Mouse (Mus musculus): Measurements from ENCODE around the gene Cuedc2.

Gene Cuedc2

DNA sequence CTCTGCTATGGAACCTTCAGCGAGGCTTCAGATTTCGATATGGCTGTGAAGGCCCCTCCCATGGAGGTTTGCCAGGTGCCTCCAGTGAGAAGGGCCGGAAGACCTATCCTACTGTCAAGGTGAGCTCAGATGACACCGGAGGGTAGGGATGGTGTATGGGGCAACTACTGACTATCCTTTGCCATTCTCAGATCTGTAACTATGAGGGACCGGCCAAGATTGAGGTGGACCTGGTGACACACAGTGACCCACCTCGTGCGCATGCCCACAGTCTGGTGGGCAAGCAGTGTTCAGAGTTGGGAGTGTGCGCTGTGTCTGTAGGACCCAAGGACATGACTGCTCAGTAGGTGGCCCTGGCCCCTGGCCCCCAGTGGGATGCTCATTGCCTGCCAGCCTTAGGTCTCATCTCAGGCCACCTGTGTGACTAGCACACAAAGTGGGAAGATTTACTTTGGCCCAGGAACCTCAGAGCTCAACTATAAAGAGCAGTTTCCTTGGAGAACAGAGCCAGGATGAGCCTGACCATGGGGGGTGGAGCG is 31.7 kb downstream of the Cuedc2 start:
- no peak for DNase-seq (ENCODE audit: low read depth)

DNA sequence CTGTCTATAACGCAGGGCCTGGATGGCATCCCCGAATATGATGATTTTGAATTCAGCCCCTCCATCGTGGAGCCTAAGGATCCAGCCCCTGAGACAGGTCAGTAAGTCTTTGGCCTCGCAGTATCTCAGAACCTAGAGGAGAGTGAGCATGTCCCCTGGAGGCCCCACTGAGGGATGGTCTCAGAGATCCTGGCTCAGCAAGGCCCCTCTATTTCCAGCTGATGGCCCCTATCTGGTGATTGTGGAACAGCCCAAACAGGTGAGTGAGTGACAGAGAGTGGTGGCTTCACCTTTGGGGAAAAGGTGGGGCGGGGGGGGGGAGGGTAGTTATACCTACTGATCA is 32.3 kb downstream of the Cuedc2 start:
- no peak for DNase-seq (ENCODE audit: low read depth)

DNA sequence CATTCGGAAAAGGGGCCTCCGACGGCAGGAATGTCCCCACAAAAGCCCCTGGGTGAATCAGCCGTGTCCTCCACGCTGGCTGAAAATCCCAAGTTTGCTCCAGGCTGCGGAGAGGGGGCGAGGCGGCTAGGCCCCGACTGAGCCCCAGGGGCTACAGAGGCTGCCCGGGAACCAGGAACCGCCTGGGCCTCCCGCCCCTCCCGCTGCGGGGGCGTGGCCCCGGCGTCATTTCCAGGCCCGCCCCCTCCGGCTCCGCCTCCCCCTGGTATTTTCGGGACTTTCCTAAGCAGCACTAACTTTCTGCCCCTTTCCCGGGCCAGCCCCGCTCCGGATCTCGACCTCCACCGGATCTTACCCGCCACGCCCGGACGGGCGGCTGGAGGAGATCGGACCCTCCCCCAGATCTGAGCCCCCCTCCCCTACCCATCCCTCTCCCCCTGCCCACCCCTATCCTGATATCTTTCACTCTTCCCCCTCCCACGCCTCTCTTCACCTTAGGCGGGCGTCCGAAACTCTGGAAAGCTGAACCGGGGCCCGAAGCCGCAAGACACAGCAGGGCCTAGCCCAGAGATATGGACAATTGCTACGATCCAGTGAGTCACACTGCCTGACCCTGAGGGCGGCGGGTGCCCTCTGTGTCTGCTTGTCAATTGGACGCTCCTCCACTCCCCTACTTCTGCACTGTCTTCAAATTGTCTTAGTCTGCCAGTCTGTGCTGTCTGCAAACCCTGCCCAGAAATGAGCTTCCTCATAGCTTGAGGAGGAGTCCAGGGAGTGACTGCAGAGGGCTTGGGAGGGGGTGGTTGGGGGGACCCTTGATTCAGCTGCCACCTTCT is 32.9 kb downstream of the Cuedc2 start:
- DNase-seq (ENCODE audit: low read depth) = peak; percentile 97

DNA sequence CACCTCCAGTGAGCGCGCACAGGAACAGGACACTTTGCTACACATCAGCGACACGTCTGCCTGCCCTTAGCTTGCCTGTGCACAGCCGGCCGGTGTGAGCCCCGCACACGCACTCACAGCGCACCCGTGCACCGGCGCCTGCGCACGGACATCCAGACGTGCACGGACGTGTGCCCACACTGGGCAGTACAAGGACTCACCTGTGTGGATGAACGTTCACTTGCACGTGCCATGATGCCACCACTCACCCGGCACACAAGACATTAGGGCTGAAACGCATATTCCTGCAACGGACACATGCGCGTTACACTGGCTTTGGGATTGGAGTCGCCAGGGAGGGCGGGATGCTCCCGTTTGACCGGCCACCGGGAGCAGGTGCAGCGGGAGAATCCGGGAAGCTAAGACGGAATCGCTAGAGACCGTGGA is 33.6 kb downstream of the Cuedc2 start:
- no peak for DNase-seq (ENCODE audit: low read depth)

DNA sequence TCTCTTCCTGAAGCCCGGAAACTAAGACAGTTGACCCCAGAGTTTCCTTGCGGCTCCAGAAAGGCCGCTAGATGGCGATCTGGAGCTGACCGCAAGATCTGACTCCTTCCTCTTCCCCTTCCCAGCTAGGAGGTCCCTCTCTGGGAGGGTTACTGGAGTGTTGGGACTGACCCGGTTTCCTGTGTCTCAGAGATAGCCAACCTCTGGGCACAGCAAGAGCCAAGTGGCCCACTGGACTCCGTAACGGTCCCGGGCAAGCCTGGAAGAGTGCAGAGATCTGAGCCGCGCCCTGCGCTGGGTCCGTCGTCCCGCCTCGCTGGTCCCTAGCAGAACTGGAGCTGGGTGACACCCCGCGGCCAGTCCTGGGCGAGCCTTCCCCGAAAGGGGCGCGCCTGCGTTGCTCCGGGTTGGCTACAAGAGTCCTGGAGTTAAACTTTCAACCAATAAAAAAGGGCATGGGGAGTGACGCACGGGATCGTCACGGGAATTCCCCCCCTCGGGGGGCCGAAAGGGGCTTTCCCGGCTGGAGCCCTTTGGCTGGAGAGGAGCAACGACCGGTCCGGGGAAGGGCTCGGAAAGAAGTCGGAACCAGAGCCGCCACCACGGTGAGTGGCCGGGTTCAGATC is 34.2 kb downstream of the Cuedc2 start, which contains the start of gene Nfkb2:
Gene Nfkb2, plus strand, starts transcription at position 105 of the 626 bp plus-strand sequence.
- peak; percentile 98 for DNase-seq (ENCODE audit: low read depth)

DNA sequence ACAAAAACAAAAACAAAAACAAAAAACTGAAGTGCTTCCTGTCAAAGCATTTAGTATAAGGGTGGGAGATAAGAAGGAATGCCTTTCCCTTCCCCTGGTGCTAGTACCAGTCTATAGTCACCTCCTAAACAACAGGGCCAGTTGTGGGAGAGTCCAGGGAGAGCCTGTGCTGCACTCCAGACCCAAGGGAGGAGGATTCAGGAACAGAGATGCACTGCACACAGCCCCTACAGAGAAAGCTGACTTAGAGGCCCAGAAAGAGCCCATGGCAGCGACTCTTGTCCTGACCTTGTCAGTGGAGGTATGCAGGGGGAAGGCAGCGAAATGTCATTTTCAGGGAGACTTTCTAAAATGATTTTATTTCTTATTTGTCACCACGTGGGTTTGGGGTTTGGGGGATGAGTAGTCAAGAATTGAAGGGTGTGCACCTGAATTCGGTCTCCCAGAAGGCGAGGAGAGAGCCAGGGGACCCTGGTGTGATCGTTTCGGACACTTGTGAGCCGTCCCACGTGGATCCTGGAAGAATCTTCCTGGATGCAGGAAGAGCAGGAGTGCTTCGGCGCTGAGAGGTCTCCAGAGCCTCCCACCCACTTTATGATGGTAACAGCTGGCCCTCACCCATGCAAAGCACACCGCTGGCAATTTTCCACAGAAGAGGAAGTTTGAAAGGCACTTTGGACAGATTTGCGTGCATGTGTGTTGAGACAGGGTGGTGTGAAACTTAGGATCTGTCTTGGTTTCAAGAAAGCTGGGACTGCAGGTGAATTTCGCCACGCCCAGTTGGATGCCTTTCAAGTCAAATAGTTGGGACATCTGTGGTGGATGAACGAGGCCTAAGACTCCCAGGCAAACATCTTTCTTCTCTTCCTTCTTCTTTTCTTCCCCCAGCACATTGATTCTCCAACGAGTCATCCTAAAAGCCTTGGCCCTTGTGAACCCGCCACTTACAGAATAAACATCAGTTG is 35.0 kb downstream of the Cuedc2 start:
- DNase-seq (ENCODE audit: low read depth) = no peak

DNA sequence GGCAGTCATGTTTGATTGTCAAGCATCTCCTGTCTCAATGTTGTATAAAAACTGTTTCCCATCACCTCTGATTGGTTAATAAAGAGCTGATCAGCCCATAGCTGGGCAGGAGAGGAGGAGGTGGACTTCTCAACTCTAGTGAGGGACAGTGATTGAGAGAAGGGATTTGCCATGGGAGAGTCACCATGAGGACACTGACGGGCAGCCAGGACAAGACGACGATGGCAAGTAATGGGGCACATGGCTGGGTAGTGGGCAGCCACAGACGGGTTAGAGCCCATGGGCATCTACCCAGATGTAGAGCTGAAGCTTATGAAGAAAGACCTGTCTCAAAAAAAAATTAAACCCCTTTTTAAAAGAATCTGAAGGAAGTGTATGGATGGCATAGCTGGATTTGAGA is 36.0 kb downstream of the Cuedc2 start:
- no peak for DNase-seq (ENCODE audit: low read depth)

DNA sequence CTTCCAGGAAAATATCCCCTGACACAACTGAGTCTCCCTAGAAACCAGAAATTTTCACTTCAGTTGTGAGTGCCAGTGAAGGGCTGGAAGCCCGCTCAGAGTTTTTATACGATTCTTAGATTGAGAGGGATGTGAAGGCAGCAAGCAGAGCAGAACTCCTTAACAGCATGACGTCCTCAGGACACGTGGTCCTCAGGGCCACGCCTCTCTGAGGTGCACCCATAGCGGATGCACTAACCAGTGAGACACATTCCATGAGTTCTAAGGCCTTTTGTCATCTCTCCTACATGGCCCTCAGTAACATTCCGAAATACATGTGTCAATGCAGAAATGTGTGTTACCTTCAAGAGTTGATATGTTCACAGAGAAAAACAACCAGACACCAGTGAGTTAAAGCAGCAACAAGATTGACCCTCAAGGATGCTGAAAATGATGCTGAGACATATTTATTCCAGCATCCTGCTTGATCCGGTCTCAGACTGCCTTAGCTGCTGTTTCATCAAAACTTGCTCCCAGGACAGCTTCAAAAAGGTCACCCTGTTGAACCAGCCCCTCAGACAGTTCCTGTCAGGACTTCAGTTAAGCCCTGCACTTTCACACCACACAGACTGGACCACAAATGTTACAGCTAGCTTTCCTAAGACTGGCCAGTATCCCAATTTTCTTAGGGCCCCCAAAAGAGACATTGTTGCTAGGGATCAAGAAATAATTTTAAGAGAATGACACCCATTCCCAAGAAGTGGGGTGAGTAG is 38.0 kb downstream of the Cuedc2 start:
- DNase-seq (ENCODE audit: low read depth) = no peak

DNA sequence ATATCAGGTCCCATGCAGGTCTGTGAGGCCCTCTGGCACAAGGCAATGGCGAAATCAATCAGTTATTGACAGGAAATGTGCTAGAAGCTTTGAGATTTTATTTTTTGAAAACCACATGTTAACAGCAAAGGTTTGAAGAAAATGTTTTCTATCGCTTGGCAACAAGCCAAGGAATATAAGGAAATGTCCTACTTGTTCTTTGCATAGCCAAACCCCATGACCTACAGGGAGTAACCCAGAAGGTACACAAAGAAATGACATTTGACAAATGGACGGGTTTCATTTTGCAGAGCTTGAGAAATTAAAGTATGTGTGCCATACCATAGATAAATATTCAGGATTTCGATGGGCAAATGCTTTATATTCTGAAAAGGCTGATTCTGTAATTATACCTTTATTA is 41.6 kb downstream of the Cuedc2 start:
- no peak for DNase-seq (ENCODE audit: low read depth)

DNA sequence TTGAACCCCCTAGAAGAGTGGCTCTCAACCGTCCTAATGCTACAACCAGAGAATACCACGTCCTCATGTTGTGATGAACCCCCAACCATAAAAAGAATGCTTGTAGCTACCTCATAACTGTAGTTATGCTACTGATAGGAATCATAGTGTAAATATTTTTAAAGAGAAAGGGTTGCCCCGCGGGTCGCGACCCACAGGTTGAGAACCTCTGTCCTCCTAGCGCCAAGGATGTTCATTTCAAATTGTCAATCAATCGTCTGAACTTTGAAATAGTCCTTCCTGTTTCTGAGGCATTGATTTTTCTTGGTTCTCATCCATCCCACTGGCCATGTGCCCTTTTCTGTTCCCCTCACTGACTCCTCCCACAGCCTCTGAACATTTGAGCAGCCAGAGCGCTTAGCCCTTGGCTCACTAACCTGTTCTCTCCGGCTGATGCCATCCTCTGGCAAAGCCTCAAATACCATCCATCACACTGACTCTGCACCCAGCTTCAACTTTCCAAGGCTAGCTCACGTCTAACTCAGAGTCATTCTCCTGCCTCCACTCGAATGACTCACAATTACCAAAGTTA is 47.9 kb downstream of the Cuedc2 start:
- DNase-seq (ENCODE audit: low read depth) = peak; percentile 56

DNA sequence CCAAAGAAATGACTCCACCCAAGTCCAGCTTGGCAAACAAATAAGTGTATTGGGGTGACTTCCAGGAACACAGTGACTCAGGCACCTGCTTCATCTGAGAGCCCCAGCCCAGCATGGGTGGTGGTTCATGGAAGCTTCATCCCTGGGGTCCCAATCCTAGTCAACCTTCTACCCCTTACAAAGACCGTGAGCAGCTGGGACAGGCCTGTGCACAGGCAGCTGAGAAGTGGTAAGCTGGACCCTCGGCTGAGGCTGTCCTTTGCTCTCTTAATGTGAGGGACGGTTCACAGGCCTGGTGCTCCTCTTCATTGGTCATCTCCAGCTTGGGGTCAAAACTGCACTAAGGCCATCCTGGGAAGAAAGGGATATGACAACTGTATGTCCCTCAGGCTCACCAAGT is 50.9 kb downstream of the Cuedc2 start:
- DNase-seq (ENCODE audit: low read depth) = no peak

DNA sequence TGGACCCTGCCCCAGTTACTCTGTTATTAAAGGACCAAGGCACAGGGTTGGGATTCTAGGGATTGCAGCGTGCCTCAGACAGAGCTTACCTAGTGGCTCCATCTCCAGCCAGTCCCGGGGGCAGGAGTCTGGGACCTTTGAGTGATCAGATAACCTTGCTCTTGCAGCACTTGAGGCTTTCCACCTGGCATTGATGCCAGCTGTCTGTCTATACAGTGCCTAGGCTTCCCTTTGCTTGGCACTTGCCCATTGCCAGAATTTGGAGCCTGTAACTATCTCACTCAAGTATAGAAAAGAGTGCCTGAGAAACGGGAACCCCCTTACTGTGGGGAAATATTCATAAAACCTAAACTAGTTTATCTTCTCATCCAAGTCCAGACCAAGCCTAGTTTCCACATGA is 51.6 kb downstream of the Cuedc2 start:
- DNase-seq (ENCODE audit: low read depth) = no peak

DNA sequence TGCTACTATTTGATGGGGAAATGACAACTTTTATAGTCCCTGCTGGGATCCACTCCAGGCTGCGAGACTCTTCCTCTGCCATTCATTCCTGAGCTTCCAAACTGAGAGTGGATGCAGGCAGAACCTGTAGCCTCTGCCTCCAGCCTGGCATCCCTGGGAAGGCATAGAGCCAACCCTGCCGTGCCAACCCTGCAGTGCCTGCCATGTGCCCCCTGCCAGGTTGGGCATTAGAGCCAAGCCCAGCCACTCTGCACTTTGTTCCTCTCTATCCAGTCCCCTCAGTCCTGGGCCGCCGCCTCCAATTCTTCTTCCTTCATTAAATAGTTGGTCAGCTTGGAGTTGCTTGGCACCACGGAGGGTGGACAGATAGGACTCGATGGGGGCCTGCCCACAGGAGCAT is 52.5 kb downstream of the Cuedc2 start:
- no peak for DNase-seq (ENCODE audit: low read depth)

DNA sequence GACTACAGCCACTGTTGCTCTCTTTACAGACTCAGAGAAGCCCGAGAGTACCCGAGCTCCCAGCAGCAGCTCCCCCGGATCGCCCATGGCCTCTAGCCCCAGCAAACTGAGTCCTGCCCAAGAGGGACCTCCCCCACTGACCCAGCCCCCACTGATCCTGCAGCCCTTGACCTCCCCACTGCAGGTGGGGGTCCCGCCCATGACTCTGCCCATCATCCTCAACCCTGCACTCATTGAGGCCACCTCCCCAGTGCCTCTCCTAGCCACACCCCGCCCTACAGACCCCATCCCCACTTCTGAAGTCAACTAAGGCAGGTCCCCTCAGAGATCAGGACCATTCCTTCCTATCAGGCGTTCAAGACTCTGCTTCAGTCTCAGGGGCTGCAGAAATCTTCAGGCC is 52.9 kb downstream of the Cuedc2 start:
- no peak for DNase-seq (ENCODE audit: low read depth)

DNA sequence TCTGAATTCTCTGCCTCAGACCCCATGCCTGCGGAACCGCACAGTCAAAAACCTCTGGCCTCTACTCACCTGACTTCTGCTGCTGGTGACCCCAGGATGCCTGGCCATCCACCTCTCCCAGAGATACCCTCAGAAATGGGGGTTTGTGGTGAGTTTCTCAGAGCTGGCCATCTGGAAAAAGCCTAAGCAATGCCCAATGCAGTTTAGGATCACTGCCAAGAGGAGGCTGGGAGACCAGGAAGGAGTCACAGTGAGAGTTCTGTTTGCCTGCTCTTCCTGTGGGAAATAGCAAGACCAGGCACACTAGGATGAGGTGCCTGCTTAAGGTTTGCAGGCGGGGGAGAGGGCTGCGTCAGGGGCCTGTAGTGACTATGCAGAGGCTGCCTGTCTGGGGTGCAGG is 53.8 kb downstream of the Cuedc2 start:
- no peak for DNase-seq (ENCODE audit: low read depth)

DNA sequence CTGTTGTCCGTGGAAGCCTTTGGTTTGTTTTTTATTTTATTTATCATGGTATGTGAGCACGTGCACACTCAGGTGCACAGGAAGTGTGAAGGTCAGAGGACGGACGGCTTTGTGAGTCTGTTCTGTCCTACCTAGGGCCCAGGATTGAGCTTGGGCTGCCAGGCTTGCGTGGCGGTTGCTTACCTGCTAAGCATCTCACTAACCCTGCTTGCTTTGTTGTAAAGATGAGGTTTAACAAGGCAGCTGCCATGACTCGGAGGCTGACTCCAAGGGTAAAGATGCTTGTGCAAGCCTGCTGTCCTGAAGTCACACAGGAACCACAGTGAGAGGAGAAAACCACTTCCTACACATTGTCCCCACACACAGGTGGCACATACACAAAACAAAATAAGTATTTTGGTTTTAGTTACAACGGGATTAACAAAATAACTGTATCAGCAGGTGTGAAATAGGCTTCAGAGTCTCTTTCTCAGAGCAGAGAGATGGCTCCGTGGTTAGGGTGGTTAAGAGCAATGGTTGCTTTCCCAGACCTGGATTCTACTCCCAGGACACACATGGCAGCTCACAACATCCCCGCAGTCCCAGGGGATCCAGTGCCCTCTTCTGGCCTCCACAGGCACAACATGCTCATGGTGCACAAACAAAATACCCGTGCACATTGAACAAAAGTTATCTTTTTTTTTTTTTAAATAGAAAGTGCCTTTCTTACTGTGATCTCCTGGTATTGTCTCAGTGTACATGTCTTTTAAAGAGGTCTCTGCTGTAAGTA is 56.2 kb downstream of the Cuedc2 start:
- peak; percentile 39 for DNase-seq (ENCODE audit: low read depth)

Measured in NIH3T3 (cell line).